Mouse (Mus musculus) gastrocnemius, adult 8-10 months (tissue): ENCODE measurements at regions not wholly inside any gene's neighbourhood (a gene's known extent, or its start where the extent isn't known, plus 50 kb on each side); places are given as distances from the start of the nearest gene placed in this dataset.

Experiments used
- DNase-seq, 2 experiments: peaks; one replicate each; pipeline ENCODE4 v3.0.0; 2022; ENCODE audit warnings: low spot score in 2 of 2

DNA sequence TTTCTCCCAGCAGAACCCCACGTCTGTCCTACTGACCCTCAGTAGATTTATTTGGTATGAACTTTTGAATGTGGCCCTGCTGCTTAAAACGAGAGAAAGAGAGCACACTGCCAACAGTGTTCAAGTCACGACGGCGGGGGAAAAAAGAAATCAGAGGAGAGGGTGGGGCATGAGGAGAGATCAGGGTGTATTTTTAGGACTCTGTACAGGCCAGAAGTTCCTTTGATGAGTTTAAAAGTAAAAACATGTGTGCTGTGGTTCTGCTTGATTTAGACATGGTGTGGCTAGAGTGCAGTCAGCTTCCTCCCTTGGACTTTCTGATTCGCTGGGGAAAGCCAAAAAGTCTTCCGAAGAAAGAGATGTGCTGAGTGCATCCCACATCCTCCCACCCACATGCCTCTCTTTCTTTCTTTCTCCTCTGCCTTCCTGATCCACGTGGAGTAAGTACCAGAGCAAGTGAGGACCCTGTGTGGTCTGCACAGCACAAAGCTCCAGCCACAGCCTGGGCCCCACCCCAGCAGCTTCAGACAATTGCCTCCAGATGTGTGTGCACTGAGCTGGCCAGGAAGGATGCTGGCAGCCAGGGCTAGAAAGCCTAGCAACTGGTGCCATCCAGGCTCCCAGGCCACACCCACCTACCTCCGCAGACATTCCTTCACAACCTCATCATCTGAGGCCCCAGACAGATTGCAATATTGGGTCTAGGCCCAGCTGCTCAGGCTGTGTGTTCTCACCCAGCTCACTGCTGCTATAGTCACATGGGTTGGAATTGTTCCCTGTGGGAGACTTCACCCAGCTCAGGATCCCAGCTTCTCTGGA, 78.5 kb upstream of the Cdh5 start:
- DNase-seq, result peak; percentile 54 to 66

DNA sequence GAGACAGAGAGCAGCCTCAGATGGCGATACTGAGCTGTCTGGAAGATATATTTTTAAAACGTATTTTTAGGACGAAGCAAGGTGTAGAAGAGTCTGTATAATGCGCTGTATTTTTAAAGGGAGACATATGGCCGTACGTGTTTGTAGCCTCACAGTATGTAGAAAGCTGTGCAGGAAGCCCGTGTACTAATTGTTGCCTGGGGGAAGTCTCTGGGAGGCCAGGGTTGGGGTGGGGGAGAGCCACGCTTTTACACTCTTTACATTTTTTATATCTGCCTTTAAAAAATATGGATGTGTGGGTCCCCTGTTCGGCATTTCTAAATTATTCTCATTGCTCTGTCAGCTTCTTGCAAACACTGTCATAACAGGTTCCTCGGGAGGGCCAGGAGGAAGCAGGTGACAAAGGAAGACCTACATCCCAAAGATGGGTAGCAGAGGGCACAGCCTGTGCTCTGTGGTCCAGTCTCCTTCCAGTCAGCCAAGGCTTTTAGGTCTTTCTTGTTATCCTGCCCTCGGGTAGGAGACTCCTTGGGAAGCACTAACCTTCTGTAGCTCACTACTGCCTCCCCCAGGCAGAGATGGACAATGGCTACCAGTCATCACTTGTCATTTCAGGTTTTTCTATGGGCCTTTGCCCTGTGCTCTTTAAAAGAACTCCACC, 74.1 kb upstream of the Cdh5 start:
- DNase-seq, result no peak

DNA sequence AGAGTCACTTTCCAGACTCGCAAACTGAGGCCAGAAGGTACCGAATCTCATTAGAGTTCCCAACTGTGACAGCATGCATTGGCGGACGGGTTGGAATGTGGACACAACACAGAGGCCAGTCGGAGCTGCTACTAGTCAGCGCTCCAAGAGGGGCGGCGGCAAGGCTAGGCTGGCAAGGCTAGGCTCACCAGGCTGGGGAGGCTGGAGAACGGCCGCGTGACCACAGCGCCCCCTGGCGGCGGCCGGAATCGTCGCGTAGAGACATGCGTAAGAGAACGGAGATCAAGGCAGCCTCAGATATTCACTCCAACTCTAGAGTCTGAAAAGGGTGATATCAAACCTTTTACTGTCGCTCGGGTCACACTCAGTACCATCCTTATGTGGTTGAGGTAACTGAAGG, 72.8 kb upstream of the Cdh5 start:
- peak; percentile 46 to 51 for DNase-seq

DNA sequence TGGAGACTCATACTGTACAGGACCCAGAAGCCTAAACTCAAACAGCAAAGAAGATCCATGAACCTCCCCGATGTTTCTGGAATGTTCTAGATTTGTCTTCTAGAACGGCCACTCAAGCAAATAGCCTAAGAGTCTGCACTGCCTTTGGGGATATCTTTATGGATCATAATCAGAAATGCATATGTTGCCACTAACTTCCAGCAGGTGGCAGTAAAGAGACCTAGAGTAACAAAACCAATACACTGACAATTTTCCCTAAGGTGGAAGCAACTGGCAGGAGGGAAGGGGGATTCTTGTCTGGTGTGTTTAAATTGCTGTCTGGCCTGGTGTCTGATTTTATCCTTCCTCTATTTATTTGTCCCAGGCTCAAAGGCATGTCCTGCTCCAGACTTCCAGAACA, 69.2 kb upstream of the Cdh5 start:
- no peak for DNase-seq

DNA sequence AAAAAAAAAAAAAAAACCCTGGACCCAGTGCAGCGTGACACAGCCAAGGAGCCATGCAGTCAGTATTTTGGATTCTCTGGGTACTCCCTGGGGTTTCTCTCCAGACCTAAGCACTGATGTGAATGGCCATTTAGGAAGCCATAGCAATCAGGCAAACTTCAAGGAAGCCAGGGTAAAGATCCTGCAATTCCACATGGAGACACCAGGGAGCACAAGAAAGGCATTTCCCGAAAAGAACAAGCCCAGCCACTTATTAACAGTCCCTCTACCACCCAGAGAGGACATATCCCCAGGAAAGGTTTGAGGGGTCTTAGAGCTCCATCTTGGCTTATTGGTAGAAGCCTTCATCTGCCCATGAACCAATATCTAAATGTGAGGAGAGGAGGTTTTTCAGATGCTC, 68.3 kb upstream of the Cdh5 start:
- no peak for DNase-seq

DNA sequence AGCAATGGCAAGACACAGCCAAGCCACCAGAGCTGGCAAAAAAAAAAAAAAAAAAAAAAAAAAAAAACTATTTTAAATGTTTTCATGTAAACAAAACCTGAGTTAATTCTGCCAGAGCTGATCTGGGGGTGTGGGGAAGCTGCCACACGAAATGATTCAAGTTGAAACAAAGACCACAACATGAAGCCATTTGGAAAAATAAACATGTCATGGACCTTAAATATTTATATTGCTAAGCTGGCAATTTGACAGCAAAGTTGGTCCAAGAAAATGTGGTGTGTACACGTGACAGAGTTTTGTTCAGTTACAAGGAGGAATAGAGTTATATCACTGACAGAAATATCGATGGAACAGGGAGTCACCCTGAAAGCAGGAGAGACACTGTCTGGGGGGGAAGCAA, 67.1 kb upstream of the Cdh5 start:
- no peak for DNase-seq

DNA sequence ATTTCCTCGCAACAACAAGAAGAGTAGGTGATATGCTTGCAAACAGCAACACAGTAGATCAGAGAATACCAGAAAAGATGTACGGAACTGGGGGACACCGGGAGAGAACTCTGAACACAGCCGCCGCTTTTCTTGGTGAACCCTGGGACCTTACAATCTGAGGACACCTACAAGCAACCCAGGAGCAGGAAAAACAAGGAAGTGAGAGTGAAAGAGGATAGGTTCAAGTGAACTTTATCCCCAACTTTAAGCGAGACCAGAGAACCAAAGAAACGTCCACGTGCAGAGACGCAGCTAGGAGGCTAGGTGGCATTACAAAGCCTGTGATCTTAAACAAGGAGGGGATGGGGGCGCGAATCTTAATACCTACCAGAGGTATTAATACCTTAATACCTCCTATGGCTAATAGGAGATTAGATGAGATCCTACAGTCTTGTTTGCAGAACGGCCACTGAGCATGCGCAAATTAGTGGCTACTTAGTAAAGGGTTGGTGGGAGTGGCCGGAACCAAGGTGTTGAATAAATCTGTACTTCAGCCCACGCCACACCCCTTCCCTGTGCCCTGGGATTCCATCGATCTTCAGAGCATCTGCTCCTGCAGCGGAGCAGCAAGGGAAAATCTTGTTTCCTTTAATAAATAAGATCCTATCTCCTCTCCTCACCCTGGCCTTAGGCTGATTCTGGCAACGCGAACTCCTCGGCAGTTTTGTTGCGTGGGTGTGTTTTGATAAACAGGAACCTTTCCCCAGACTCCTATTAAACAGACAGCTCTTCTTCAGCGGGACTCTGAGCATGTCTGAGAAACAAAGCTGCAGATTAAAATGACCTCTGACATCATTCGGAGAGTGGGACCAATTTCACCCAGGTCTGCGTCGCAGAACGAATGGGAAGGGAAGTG, 64.6 kb upstream of the Cdh5 start:
- no peak for DNase-seq

DNA sequence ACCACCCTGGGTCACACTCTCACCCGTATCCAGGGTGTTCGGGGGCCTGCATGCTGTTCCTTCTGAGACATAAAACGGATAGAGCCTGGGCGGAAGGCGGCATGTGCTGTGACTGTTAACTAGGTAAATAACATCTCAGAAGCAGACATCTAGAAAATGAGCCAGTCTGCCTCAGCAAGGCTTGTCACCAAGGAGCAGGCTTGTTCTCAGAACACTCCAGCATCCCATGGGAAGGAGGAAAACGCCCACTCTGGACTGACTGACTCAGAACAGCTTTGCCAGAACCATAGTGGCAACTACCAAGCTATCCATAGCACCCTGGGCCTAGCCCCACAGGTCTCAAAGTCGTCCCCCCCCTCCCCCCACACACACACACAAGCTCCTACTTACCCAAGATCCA, 63.8 kb upstream of the Cdh5 start:
- no peak for DNase-seq

DNA sequence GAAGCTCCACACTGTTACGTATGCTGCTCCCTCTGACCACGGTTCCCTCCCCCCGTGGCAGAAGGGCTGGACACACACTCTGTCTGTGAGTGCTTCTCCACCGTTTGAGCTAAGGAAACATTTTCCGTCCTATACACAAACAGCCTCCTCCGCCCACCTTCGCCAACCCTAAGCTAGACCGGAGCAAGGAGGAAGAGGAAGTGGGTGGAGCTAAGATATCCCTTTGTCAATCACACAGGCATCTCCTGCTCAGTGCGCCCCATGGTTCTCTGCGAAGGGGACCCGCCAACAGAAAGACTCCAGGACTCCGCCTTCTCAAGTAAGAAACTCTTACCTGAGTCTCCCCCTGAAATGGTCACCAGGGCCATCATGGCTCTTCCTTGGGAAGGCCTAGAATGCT, 61.9 kb upstream of the Cdh5 start:
- no peak for DNase-seq

DNA sequence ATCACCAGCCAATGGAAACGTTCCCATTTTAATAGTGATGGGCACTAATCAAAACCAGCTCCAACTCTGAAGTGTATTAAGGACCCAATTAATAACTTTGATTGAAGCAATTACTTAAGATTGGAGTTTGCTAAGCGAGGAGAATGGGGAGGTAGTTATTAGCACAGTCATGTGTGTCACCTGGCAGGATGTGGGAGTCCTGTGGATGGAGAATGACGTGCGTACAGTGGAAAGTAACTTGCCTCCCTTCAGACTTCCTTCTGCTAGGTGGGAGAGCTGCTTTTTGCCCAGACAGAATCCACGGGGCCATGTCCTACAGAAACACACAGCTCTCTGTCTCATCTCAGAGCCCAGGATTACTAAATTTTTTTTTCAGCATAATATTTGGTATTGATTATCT, 59.9 kb upstream of the Cdh5 start:
- DNase-seq, result no peak

DNA sequence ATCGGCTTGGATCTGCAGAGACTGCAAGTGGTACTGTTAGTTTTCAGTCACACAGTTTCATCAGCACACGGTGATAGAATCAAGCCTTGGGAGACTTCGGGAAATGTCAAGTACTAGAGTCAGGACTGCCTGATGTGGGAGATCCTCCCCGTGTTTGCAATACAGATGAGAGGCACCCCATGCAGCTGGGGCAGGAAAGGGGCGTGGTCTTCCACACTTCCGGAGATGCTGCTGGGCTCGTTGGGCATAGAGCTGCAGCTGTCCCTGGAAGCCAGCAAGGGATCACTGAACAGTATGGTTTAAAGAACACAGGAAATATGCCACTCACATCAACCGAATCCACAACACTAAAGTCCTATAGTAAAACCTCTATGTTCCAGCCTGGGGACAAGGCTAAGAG, 59.0 kb upstream of the Cdh5 start:
- DNase-seq, result no peak

DNA sequence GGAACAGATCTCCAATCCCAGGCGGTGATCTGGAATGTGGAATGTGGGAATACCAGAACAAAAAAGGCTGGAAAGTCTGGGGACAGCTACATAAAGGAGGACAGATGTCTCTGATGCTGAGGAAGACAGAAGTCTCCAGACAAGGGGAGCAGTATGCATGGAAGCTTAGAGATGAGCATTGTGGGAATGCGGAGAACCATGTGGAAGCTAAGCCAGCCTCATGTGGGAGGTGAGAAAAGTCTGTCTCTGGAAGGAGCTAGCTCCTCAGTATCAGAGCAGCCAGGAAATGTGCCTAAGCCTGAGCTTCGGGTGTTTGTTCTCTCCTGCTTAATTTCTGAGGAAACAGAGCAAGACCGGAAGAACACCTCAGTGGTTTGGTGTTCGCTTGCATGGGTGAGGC, 53.4 kb upstream of the Cdh5 start:
- DNase-seq, result no peak

DNA sequence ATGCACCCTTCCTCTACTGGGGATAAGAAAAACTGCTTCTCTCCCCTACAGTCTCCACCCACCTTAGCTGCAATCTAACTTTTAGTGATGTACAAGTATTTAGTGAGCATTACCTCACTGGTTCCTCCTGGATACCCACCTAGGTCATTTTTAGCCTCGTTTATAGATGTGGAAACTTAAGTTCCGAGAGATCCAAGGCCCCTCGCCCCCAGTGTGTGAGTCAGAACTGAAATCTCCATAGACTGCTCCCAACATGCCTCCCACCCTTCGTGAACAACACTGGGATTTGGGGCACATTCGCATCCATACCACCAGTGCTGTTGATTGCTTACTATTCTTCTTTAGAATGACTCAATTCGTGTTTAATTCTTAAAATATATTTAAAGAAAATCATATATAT, 52.2 kb upstream of the Cdh5 start:
- no peak for DNase-seq

DNA sequence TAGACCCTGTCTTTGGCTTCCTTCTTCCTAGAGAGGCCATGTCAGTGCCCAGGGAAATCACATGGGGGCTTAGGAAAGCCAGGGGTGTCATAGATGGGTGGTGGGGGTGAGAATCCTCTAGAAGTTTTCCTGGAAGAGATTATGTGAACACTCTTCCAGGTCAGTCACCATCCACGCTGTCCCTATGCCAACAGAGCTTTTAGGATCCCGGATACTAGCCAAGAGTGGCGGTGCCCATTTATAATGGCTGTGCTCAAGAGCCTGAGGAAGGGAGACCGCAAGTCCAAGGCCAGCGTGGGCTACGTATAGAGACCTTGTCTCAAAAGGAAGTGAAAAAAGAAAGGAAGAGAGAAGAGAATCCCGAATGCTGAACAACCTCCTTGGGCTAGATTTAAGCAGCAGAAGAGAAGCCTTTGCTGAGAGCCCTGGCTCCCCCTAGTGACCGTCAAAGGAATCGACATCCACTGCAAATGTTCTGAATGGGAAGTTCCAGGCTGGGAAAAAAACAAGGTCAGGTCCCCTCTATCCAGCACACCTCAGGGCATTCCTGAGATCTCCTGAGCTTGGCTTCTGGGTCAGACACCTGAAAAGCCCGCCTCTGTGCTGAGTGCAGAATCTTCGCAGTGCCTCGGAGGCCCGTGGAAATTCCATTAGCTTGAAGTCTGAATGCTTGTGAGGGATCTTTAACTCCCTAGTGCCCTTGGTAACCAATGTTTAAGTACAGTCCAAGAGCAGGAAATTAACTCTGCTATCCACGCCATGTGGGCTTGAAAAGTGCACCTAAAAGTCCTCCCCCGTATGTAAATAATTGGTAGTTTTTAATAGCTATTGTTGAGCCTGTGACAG, 50.5 kb upstream of the Cdh5 start:
- DNase-seq, result peak in 1 of 2 experiments; percentile 20

DNA sequence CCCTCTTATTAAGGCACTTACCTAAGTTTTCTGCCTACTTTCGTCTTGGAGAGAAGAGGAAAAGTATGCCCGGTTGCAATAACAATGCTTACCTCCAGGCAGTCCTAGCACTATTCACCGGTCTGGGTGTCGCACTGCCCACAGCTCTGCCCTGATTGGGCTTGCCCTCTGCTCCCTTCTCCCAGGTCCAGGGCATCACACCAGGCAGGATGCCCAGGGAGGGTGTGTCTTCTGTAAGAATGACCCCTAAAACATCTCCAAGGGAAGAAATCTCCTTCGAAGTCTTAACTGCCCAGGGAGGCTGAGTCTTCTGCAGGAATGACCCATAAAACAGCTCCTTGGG, 49.9 kb upstream of the Cdh5 start:
- DNase-seq, result no peak
